Mouse (Mus musculus) adrenal gland, adult 8-10 months (tissue): Measurements from ENCODE around the gene Actl6b. TPM values are rescaled to one million over a fixed set of nuclear protein-coding genes. Genes with fewer than 3 reads are reported as not detected.
A peak's percentile ranks its signal among the peaks of the same experiment; 100 is the strongest.

Experiments used
- DNase-seq: peaks from one replicate; pipeline ENCODE4 v3.0.0; 2022
- total RNA-seq, 4 experiments: library from RNA; stranded (reverse); gene quantifications; 2 replicates each; pipeline ENCODE4 v1.2.4; 2022

Gene Actl6b
- total RNA-seq, 4 experiments from 2014 or later: 4.4 to 9.1 (median 6.3) TPM

GRCm38 (mm10) chr5:137529221-137529995, 23.9 kb upstream of the Actl6b start:
- no peak for DNase-seq

DNA sequence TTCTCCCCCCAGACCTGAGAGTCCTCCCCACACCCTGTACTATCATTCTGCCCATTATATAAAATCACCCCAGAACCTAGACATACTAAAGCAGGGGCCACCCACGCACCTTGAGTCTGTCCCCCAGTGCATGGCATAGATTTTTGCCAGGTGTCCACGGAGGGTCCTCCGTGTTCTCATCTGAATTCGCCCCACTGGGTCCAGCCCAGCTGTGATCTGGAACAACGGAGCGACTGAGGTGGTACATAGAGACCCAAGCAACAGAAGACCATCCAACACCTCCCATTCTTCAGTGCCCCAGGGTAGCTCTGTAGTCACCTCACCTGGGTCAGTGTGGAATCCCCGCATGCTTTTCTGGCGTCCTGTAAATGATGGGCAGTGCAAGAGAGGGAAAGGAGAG, 23.2 kb upstream of the Actl6b start:
- no peak for DNase-seq

DNA sequence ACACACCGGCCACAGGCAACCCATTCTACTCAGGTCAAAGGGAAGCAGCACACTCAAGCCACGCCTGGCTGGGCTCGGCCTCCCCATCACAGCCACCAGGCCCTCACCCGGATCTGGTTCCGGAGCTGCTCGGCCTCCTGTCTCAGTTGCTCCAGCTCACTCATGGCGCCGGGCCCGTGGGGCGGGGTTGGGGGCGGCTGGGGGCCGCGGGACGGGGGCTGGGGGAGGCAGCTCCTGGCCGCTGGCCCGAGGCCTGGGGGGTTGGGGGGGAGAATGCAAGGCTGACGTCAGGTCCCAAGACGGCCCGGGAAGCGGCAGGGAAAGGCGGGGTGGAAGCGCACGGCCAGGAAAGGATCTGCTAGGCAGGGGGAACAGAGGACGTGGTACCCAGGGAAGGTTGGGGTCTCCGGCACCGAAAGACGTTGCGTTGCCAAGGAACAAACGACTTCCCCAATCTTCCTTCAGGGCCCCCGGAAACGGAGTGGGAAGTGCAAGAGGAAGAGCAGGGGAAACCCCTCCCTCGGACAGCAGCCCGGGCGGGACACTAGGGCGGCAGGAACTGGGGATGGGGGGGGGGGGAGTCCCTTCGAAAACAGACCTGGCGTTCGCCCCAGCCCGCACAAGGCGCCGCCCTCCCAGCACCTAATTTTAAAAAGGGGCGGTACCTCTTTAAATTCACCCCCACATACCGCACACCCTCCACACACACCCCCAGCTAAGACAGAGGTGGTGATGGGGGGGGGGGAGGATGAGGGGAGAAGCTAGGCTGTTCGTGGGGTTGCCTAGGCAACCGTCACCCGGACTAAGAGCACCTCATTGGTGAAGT, 22.5 kb upstream of the Actl6b start:
- no peak for DNase-seq

GRCm38 (mm10) chr5:137531414-137532130, 21.7 kb upstream of the Actl6b start:
- DNase-seq: peak; percentile 63

DNA sequence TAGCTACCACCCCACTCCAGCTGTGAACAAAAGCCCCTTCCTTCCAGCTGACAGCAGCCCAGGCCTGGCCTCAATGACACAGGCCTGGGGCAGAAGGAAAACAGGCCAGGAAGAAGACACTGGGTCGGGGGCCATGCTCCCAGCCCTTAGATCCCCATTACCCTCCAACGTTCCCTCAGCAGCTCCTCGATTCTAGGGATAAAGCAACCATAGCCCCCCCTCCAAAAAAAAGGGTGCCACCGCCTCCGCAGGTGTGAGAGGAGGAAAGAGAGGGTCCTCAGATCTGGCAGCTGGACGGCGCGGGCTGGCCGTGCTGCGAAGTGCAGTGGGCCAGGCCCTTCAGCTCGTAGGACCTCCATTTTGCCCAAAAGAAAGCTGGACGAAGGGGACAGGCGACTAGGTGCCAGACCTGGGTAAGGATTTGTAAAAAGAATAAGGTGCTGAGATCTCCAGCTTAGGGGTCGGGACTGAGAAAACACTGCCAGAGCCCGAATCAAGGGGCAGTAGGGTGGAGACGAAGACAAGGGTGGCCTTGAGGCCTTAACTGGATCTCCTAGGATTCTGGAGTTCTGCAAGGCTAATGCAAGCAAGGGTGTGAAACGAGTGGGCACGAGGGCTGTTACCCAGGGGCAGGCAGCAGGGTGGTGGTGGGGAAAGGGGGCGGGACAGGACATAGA, 21.0 kb upstream of the Actl6b start:
- no peak for DNase-seq

DNA sequence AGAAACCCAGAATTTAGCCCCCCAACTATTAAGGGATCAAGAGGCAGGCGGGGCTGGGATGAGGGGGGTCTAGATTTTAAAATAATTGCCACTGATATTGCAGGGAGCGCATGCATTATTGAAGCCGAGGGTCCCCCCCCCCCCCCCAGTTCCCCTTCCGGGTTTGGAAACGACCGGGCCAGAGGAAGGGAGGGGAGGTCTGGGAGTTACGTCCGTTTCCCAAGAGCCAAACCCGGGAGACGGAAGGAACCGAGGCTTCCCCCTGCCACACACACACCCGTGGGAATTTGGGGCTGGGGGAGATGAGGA, 20.6 kb upstream of the Actl6b start:
- no peak for DNase-seq

- DNase-seq: peak; percentile 97
These were observed 20.0 kb upstream of the Actl6b start, which contains the start of the genes Epo and Gnb2 for GRCm38 (mm10) chr5:137533117-137533827. Gene Epo (minus strand): TSS chr5:137533242. Gene Gnb2 (minus strand): TSS chr5:137533510.

GRCm38 (mm10) chr5:137534762-137535161, 18.6 kb upstream of the Actl6b start:
- DNase-seq: no peak

- DNase-seq: no peak
These were observed 18.0 kb upstream of the Actl6b start for GRCm38 (mm10) chr5:137535318-137535717.

- no peak for DNase-seq
These were observed 15.9 kb upstream of the Actl6b start for GRCm38 (mm10) chr5:137537461-137537860.

- no peak for DNase-seq
These were observed 14.0 kb upstream of the Actl6b start for GRCm38 (mm10) chr5:137539291-137539801.

- no peak for DNase-seq
These were observed 12.3 kb upstream of the Actl6b start for GRCm38 (mm10) chr5:137540991-137541390.

GRCm38 (mm10) chr5:137541768-137542540, 11.4 kb upstream of the Actl6b start:
- DNase-seq: no peak

DNA sequence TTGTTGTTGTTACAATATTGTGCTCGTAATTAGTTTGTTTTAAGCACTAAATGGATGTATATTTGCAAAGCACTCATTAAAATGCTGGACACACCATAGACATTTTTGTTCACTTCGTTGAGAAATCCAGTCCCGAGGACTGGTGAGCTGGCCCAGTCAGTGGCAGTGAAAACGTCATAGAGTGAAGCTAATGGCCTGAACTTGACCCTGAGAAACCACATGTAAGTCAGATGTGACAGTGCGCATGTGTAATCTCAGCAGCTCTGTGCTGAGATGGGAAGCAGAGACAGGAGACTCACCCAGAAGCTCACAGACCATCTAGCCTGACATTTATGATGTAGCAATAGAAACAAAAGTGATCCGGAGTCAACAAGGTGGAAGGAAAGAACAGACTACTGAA, 8.4 kb upstream of the Actl6b start:
- DNase-seq: no peak

GRCm38 (mm10) chr5:137545596-137545995, 7.7 kb upstream of the Actl6b start:
- no peak for DNase-seq

DNA sequence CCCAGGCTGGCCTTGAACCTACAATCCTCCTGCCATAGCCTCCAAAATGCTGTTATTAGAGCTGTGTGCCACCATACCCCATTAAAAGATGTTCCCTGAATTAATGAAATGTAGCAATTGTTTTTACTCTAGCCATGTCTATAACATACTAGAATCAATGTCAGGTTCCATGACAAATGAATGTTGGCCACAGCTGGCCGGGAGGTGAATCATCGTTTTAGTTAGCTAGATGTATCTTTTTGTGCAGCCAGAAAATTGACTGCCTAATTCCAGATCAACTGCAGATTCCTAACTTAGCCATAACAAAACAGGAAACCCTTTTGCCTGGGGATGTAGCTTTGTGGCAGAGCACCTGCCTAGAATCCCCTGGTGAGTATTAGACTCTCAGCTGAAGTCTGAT, 3.5 kb upstream of the Actl6b start:
- no peak for DNase-seq

- DNase-seq: no peak
These were observed 2.2 kb upstream of the Actl6b start for GRCm38 (mm10) chr5:137551119-137551518.

DNA sequence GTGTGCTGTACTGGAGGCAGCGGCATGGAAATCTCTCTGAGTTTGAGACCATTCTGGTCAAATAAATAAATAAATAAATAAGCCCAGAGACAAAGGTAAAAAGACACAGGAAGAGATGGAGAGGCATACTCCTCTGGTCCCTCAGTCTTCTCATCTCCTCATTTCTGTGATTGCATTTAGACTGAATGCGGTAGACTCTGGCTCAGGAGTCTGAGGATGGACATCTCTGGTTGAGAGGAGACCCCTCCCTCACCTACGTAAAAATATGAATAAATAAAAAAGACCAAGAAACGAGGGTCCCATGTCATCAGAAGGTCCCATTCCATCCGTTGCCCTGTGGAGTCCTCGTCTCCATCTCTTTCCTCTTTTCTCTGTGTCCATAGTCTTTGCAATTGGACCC, 317 bp upstream of the Actl6b start:
- DNase-seq: no peak

DNA sequence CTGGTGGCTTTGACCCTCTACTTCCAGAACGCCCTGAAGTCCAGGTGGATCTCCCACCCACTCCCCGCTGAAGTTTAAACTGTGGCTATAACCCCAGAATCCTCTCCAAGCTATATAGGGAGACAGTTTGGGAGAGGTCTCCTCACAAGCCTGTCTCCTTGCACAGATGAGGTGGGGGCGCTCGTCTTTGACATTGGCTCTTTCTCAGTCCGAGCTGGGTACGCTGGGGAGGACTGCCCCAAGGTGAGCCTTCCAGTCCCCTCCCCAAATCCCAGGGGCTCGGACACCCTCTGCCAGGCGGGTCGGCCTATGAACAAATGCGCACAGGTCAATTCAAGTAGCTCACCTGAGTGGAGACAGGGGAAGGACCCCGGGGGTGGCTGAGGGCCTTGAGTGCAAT, 581 bp downstream of the Actl6b start:
- no peak for DNase-seq

GRCm38 (mm10) chr5:137561556-137561955, 8.2 kb downstream of the Actl6b start:
- DNase-seq: no peak

DNA sequence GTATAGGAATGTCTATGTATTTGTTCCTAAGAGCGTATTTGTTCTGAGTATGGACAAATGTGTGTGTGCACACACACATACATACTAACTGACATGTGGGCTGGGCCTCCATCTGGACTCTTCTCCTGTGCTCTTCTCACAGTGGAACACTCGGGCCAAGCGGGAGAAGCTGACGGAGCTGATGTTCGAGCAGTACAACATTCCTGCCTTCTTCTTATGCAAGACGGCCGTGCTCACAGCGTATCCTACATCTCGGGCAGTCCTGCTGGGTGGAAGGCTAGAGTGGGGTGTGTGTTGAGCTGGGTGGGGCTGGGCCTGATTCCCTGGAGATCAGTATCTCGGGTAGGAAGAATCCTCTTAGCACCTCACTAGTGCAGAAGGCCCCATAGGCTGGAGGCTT, 9.6 kb downstream of the Actl6b start:
- no peak for DNase-seq
